ENCODE assay signal across 15 mouse cellular contexts in the genomic region with DNA sequence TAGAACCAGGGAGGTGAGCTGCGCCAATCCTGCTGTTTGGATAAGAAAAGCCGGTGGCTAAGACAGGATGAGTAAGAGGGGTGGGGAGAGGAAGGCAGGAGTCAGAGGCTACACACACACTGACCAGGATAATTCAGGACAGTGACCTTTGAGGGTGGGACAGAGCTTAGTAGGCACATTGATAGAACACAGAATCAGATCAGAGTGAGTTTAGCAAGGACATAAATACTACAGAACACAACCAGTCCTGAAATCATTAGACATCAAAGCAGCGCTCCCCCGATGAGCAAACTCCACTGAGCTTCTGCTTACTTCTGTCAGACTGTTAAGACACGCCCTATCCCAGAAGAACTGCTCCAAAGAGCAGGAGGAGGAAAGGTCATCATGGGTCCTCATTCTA.
A peak's percentile ranks its signal among the peaks of the same experiment; 100 is the strongest.
DNase-seq lines count a peak whose midpoint lies in the region; ATAC-seq lines count a peak whose summit lies in the region.
"Had no signal": no experiment of that assay in that cellular context is flagged by ENCODE, and none has a peak within 500 bp of the region (broad histone marks: within the 10 kb centered on the region; RNA-seq: fewer than 3 reads in every experiment).

No protein-coding gene starts in this region.

- H3K4me2 ChIP-seq in midbrain, embryonic 15.5 days: no peak overlapping the region
- H3K4me2 ChIP-seq: hindbrain, embryonic 13.5 days; neural tube, embryonic 12.5 days had no signal

- no peaks in the 10 kb centered on the region for H3K4me1 ChIP-seq in midbrain, embryonic 15.5 days

- ATAC-seq in midbrain, embryonic 15.5 days (replicated peaks): no peak

- no peak overlapping the region for H3K9ac ChIP-seq in midbrain, embryonic 15.5 days
- H3K9ac ChIP-seq: hindbrain, embryonic 13.5 days; neural tube, embryonic 12.5 days had no signal

- DNase-seq in adrenal gland, adult 2 months: peak; percentile 40
- DNase-seq in adrenal gland, postnatal 25 days: no peak
- peak; percentile 35 for DNase-seq in kidney, adult 9 months
- no peak for DNase-seq in kidney, postnatal 4 days
- DNase-seq in urinary bladder, postnatal 14 days (ENCODE audit: low spot score): peak; percentile 35
- no peak for DNase-seq in urinary bladder, adult 2 months (ENCODE audit: low spot score)
- DNase-seq in thymus, postnatal 14 days: no peak
- DNase-seq: cerebellum, adult 9-11 months; midbrain, embryonic 14.5 days; thymus, postnatal 36 days had no signal

- no peaks in the 10 kb centered on the region for H3K36me3 ChIP-seq in midbrain, embryonic 15.5 days (replicated peaks)
- H3K36me3 ChIP-seq: hindbrain, embryonic 13.5 days; neural tube, embryonic 12.5 days had no signal

- no peak overlapping the region for H3K27ac ChIP-seq in midbrain, embryonic 15.5 days
- H3K27ac ChIP-seq: hindbrain, embryonic 13.5 days; left cerebral cortex, adult 2 months; neural tube, embryonic 12.5 days had no signal

- no peaks in the 10 kb centered on the region for H3K9me3 ChIP-seq in midbrain, embryonic 15.5 days
- H3K9me3 ChIP-seq: hindbrain, embryonic 13.5 days; neural tube, embryonic 12.5 days had no signal

- H3K4me3 ChIP-seq in midbrain, embryonic 15.5 days: no peak overlapping the region
- H3K4me3 ChIP-seq: forebrain, embryonic 10.5 days; hindbrain, embryonic 13.5 days; left cerebral cortex, adult 2 months; neural tube, embryonic 12.5 days had no signal

- H3K27me3 ChIP-seq in midbrain, embryonic 15.5 days (replicated peaks): no peaks in the 10 kb centered on the region
- H3K27me3 ChIP-seq: hindbrain, embryonic 13.5 days; neural tube, embryonic 12.5 days had no signal

- 47% methylated on average over 5 of the region's 5 CpGs for WGBS in midbrain, embryonic 15.5 days

Comparison
In these comparisons a context has a peak if more than half of its experiments do, and no peak if none do; other contexts are left out.
1. DNase-seq: peak in adrenal gland, adult 2 months (single experiment), kidney, adult 9 months (single experiment) and urinary bladder, postnatal 14 days (single experiment); none in adrenal gland, postnatal 25 days (single experiment), kidney, postnatal 4 days (0 of 2), urinary bladder, adult 2 months (single experiment) and thymus, postnatal 14 days (single experiment).